Mouse (Mus musculus) midbrain, embryonic 11.5 days (tissue): ENCODE data around the gene Rnf103. TPM values are rescaled to one million over a fixed set of nuclear protein-coding genes. Genes with fewer than 3 reads are reported as not detected.

Source experiments
- ATAC-seq: fragments of 200-750 bp; cut with Nextera tagmentation; 2 replicates; pipeline ENCODE4 v1.8.0; 2017; ENCODE audit warnings: moderate TSS enrichment, moderate library complexity; ENCODE audit not compliant: low FRiP score
- DNase-seq: peaks from one replicate; pipeline ENCODE4 v3.0.0; 2015; ENCODE audit warnings: low spot score; ENCODE audit errors: missing footprints
- H3K27ac ChIP-seq: fragments of 300-500 bp; sonication (generic); 2 replicates; pipeline ENCODE4 v1.5.1; 2014; ENCODE audit warnings: low read depth, low read length
- H3K27me3 ChIP-seq: fragments of 300-500 bp; sonication (generic); 2 replicates; pipeline ENCODE4 v1.6.1; 2014; ENCODE audit warnings: mild to moderate bottlenecking, low read length, moderate library complexity, mixed read lengths; ENCODE audit not compliant: control insufficient read depth, insufficient read depth
- H3K36me3 ChIP-seq: fragments of 300-500 bp; sonication (generic); 2 replicates; pipeline ENCODE4 v1.6.1; 2014; ENCODE audit warnings: mild to moderate bottlenecking, low read length, moderate library complexity, mixed read lengths; ENCODE audit not compliant: control insufficient read depth, insufficient read depth
- H3K4me1 ChIP-seq: fragments of 300-500 bp; sonication (generic); 2 replicates; pipeline ENCODE4 v1.6.1; 2014; ENCODE audit warnings: low read length; ENCODE audit not compliant: control insufficient read depth, insufficient read depth
- H3K4me2 ChIP-seq: fragments of 300-500 bp; sonication (generic); 2 replicates; pipeline ENCODE4 v1.6.1; 2014; ENCODE audit warnings: mild to moderate bottlenecking, moderate library complexity
- H3K4me3 ChIP-seq: fragments of 300-500 bp; sonication (generic); 2 replicates; pipeline ENCODE4 v1.5.1; 2014; ENCODE audit warnings: low read depth, low read length
- H3K9ac ChIP-seq: fragments of 300-500 bp; sonication (generic); 2 replicates; pipeline ENCODE4 v1.6.1; 2014; ENCODE audit warnings: low read length
- H3K9me3 ChIP-seq: fragments of 300-500 bp; sonication (generic); 2 replicates; pipeline ENCODE4 v1.6.1; 2016; ENCODE audit warnings: low read length; ENCODE audit not compliant: control insufficient read depth
- WGBS: fragments of 180-500 bp; shearing (Covaris S2); extraction: QIAGEN DNeasy Blood & Tissue Kit; methylation state at CpG from one replicate; pipeline ENCODE4 v1.1.7; 2014; 5-methylcytosine and 5-hydroxymethylcytosine counted together
- polyA plus RNA-seq: library from polyadenylated mRNA; unstranded; fragments of >200 nt; fragmentation: Nextera tagmentation; extraction: Ambion mirVana; gene quantifications from 2 replicates; pipeline ENCODE4 v1.2.1, GENCODE M21; 2014

The Rnf103 gene
- polyA plus RNA-seq, 1 experiment from 2014 or later, result 16.4 TPM

DNA sequence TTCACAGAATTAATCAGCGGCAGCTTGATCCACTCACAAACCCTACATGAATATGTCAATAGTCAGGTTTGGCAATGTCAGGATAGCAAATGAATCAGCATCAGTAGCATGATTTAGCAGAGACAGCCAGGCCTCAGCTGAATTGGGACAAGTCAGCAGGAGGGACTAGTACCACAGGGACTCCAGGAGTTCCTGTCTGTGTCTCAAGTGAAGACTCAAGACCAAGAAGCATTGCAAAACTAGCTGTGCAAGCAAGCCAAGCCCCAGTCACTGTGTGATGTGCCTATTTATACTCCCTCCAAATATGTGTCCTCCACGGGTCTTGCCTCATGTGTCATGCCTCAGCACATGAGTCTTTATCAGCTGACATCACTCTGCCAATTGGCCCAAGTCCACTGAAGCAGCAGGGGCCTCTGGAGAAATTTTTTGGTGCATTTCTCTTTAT is 61.8 kb downstream of the Rnf103 start:
- no peak overlapping the region for H3K9ac ChIP-seq
- H3K27me3 ChIP-seq, result no peaks in the 10 kb centered on the region
- ATAC-seq (no peak), DNase-seq (no peak)
- H3K4me2 ChIP-seq, result no peak overlapping the region
- H3K36me3 ChIP-seq, result peaks cover 4% of the 10 kb centered on the region; the same call in 1 of the 2 replicates
- no peak overlapping the region for H3K27ac ChIP-seq
- H3K4me3 ChIP-seq, result no peak overlapping the region
- 87% methylated on average over 2 of the region's 2 CpGs for WGBS
- H3K4me1 ChIP-seq, result no peaks in the 10 kb centered on the region
- no peaks in the 10 kb centered on the region for H3K9me3 ChIP-seq

DNA sequence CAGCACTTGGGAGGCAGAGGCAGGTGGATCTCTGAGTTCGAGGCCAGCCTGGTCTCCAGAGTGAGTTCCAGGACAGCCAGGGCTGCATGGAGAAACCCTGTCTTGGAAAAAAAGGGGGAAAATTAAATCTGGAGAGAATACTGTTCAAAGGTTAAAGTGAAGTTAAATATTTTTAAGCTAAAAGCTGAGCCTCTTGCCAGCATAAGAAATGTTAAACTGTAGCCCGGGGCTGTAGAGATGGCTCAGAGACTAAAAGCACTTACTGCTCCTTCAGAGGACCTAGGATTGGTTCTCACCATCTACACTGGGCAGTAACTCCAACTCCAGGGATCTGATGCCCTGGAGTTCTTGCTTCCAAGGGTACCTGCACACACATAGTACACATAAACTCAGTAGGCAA is 63.1 kb downstream of the Rnf103 start:
- Histone ChIP-seq H3K36me3 (peaks cover 7% of the 10 kb centered on the region; the same call in 1 of the 2 replicates), H3K27me3 (no peaks in the 10 kb centered on the region), H3K9ac (no peak overlapping the region), H3K4me1 (no peaks in the 10 kb centered on the region), H3K4me2 (no peak overlapping the region), H3K9me3 (no peaks in the 10 kb centered on the region), H3K4me3 (no peak overlapping the region), H3K27ac (no peak overlapping the region)
- 95% methylated on average over 2 of the region's 2 CpGs for WGBS
- ATAC-seq, result no peak
- DNase-seq, result no peak

Other genes starting within 250 kb of the Rnf103 start
- 36.1 and 40.2 TPM in 2 replicates for gene Krcc1, start 222.2 kb upstream of the Rnf103 start, polyA plus RNA-seq
- gene Smyd1, start 171.7 kb upstream of the Rnf103 start, polyA plus RNA-seq, result 0.12 and 0.15 TPM in 2 replicates
- not detected in 2 replicates for gene Cd8b1, start 171.1 kb upstream of the Rnf103 start, polyA plus RNA-seq
- not detected in 2 replicates for gene Cd8a, start 120.5 kb upstream of the Rnf103 start, polyA plus RNA-seq
- 8.3 and 8.6 TPM in 2 replicates for gene Rmnd5a, start 53.3 kb upstream of the Rnf103 start, polyA plus RNA-seq
- gene Chmp3, start 49.9 kb downstream of the Rnf103 start, polyA plus RNA-seq, result 48.2 and 54.9 TPM in 2 replicates
- 59.1 and 69.2 TPM in 2 replicates for gene Kdm3a, start 139.1 kb downstream of the Rnf103 start, polyA plus RNA-seq
- 72.1 TPM in 2 replicates for gene Reep1, start 213.7 kb downstream of the Rnf103 start, polyA plus RNA-seq